Mouse (Mus musculus) MEL (cell line): ENCODE measurements around the gene Zfp821. TPM values are rescaled to one million over a fixed set of nuclear protein-coding genes. Genes with fewer than 3 reads are reported as not detected.

Experiments used
- DNase-seq: peaks from one replicate; pipeline ENCODE4 v3.0.0; 2011; ENCODE audit warnings: low read depth, low spot score
- H3K27ac ChIP-seq: 2 replicates; pipeline ENCODE4 v1.5.1; 2012; ENCODE audit warnings: low read depth, mild to moderate bottlenecking, control low read depth, low read length, moderate library complexity; ENCODE audit not compliant: control insufficient read depth
- H3K27me3 ChIP-seq, 2 experiments: fragments of 150-350 bp in 1 of 2; sonication (generic) in 1 of 2; 2 replicates each; pipeline ENCODE4 v1.6.1; 2012; ENCODE audit warnings: low read length in 2 of 2, mild to moderate bottlenecking in 2 of 2, improper control_type of control experiment in 1 of 2, moderate library complexity in 1 of 2; ENCODE audit not compliant: insufficient read depth in 2 of 2, control insufficient read depth in 1 of 2
- H3K36me3 ChIP-seq, 2 experiments: 2 replicates each; pipeline ENCODE4 v1.6.1; 2012 to 2014; ENCODE audit warnings: low read length in 2 of 2, improper control_type of control experiment in 1 of 2, inconsistent platforms in 1 of 2, mild to moderate bottlenecking in 1 of 2; ENCODE audit not compliant: insufficient read depth in 2 of 2, control insufficient read depth in 1 of 2
- H3K4me1 ChIP-seq, 2 experiments: fragments of 150-350 bp in 1 of 2; sonication (generic) in 1 of 2; 2 replicates each; pipeline ENCODE4 v1.6.1; 2012; ENCODE audit warnings: low read length in 2 of 2, improper control_type of control experiment in 1 of 2, mild to moderate bottlenecking in 1 of 2; ENCODE audit not compliant: insufficient read depth in 2 of 2, control insufficient read depth in 1 of 2
- H3K4me3 ChIP-seq, 2 experiments: fragments of 150-350 bp in 1 of 2; sonication (generic) in 1 of 2; 2 replicates each; pipeline ENCODE4 v1.5.1; 2012; ENCODE audit warnings: low read depth in 2 of 2, low read length in 2 of 2, mild to moderate bottlenecking in 2 of 2, moderate library complexity in 2 of 2, control low read depth in 1 of 2, improper control_type of control experiment in 1 of 2; ENCODE audit not compliant: control insufficient read depth in 1 of 2, insufficient read depth in 1 of 2
- H3K79me2 ChIP-seq: 2 replicates; pipeline ENCODE4 v1.6.1; 2012; ENCODE audit warnings: mild to moderate bottlenecking, low read length, moderate library complexity; ENCODE audit not compliant: control insufficient read depth, poor library complexity, insufficient read depth
- H3K9ac ChIP-seq: 2 replicates; pipeline ENCODE4 v1.6.1; 2012; ENCODE audit warnings: low read depth, mild to moderate bottlenecking, control low read depth, low read length, moderate library complexity; ENCODE audit not compliant: control insufficient read depth, poor library complexity, severe bottlenecking
- H3K9me3 ChIP-seq: fragments of 150-350 bp; sonication (generic); replicated peaks from 2 replicates; pipeline ENCODE4 v1.6.1; 2012; ENCODE audit warnings: mild to moderate bottlenecking, low read length, improper control_type of control experiment, moderate library complexity; ENCODE audit not compliant: insufficient read depth
- CHD1 ChIP-seq: IDR thresholded peaks from 2 replicates; pipeline ENCODE4 v1.6.1; 2012; ENCODE audit warnings: low read depth, mild to moderate bottlenecking, inconsistent platforms, low read length, improper control_type of control experiment
- CHD2 ChIP-seq: IDR thresholded peaks from 2 replicates; pipeline ENCODE4 v1.6.1; 2011; ENCODE audit warnings: low read length, improper control_type of control experiment
- CTCF ChIP-seq, 3 experiments: IDR thresholded peaks in 2 of 3; conservative IDR thresholded peaks in 1 of 3; 2 replicates each; pipeline ENCODE4 v1.5.1; 2011 to 2012; ENCODE audit warnings: low read length in 3 of 3, low read depth in 2 of 3, mild to moderate bottlenecking in 2 of 3, improper control_type of control experiment in 1 of 3, inconsistent platforms in 1 of 3, mixed read lengths in 1 of 3, moderate library complexity in 1 of 3; ENCODE audit not compliant: control insufficient read depth in 1 of 3, insufficient read depth in 1 of 3, poor library complexity in 1 of 3, severe bottlenecking in 1 of 3
- E2F4 ChIP-seq: IDR thresholded peaks from 2 replicates; pipeline ENCODE4 v1.6.1; 2011; ENCODE audit warnings: low read depth, low read length, improper control_type of control experiment, borderline replicate concordance
- ELF1 ChIP-seq: IDR thresholded peaks from 2 replicates; pipeline ENCODE4 v1.6.1; 2014; ENCODE audit warnings: low read depth, mild to moderate bottlenecking, inconsistent platforms, low read length, improper control_type of control experiment, moderate library complexity
- EP300 ChIP-seq, 2 experiments: IDR thresholded peaks; 2 replicates each; pipeline ENCODE4 v1.6.1; 2011; ENCODE audit warnings: improper control_type of control experiment in 2 of 2, low read length in 2 of 2, low read depth in 1 of 2, mild to moderate bottlenecking in 1 of 2
- GATA1 ChIP-seq: IDR thresholded peaks from 2 replicates; pipeline ENCODE4 v1.6.1; 2011; ENCODE audit warnings: low read depth, low read length, improper control_type of control experiment
- HCFC1 ChIP-seq: IDR thresholded peaks from 2 replicates; pipeline ENCODE4 v1.6.1; 2012; ENCODE audit warnings: low read depth, mild to moderate bottlenecking, inconsistent platforms, low read length, improper control_type of control experiment, moderate library complexity
- JUND ChIP-seq: IDR thresholded peaks from 2 replicates; pipeline ENCODE4 v1.6.1; 2011; ENCODE audit warnings: low read depth, mild to moderate bottlenecking, improper control_type of control experiment, low read length
- KAT2A ChIP-seq: conservative IDR thresholded peaks from 2 replicates; pipeline ENCODE4 v1.6.1; 2012; ENCODE audit warnings: low read depth, low read length, improper control_type of control experiment, inconsistent platforms
- MAZ ChIP-seq: IDR thresholded peaks from 2 replicates; pipeline ENCODE4 v1.6.1; 2012; ENCODE audit warnings: low read depth, mild to moderate bottlenecking, inconsistent platforms, low read length, improper control_type of control experiment
- MEF2A ChIP-seq: IDR thresholded peaks from 2 replicates; pipeline ENCODE4 v1.6.1; 2014; ENCODE audit warnings: low read depth, mild to moderate bottlenecking, inconsistent platforms, low read length, improper control_type of control experiment; ENCODE audit not compliant: poor library complexity, insufficient replicate concordance, severe bottlenecking; ENCODE audit errors: extremely low read depth
- MXI1 ChIP-seq: IDR thresholded peaks from 2 replicates; pipeline ENCODE4 v1.6.1; 2011; ENCODE audit warnings: mild to moderate bottlenecking, low read depth, low read length, improper control_type of control experiment
- MYB ChIP-seq: IDR thresholded peaks from 2 replicates; pipeline ENCODE4 v1.6.1; 2011; ENCODE audit warnings: mild to moderate bottlenecking, low read depth, low read length, improper control_type of control experiment
- MYC ChIP-seq: IDR thresholded peaks from 2 replicates; pipeline ENCODE4 v1.6.1; 2011; ENCODE audit warnings: low read depth, mild to moderate bottlenecking, low read length, improper control_type of control experiment, moderate library complexity
- NRF1 ChIP-seq: IDR thresholded peaks from 2 replicates; pipeline ENCODE4 v1.6.1; 2014; ENCODE audit warnings: low read depth, mild to moderate bottlenecking, inconsistent platforms, low read length, improper control_type of control experiment, moderate library complexity; ENCODE audit not compliant: poor library complexity, insufficient read depth, severe bottlenecking
- POLR2A ChIP-seq, 2 experiments: IDR thresholded peaks; 2 replicates each; pipeline ENCODE4 v1.6.1; 2011 to 2012; ENCODE audit warnings: low read length in 2 of 2, mild to moderate bottlenecking in 2 of 2, control low read depth in 1 of 2, improper control_type of control experiment in 1 of 2, low read depth in 1 of 2, moderate library complexity in 1 of 2; ENCODE audit not compliant: control insufficient read depth in 1 of 2, insufficient read depth in 1 of 2, poor library complexity in 1 of 2
- POLR2AphosphoS5 ChIP-seq: IDR thresholded peaks from 2 replicates; pipeline ENCODE4 v1.6.1; 2012; ENCODE audit warnings: low read depth, borderline replicate concordance, mild to moderate bottlenecking, inconsistent platforms, low read length, moderate library complexity, mixed read lengths
- RAD21 ChIP-seq: IDR thresholded peaks from 2 replicates; pipeline ENCODE4 v1.6.1; 2011; ENCODE audit warnings: mild to moderate bottlenecking, low read depth, low read length, improper control_type of control experiment
- SIN3A ChIP-seq: IDR thresholded peaks from 2 replicates; pipeline ENCODE4 v1.6.1; 2012; ENCODE audit warnings: low read length, improper control_type of control experiment, inconsistent platforms
- TBP ChIP-seq: IDR thresholded peaks from 2 replicates; pipeline ENCODE4 v1.8.0; 2011; ENCODE audit warnings: low read depth, low read length, improper control_type of control experiment
- UBTF ChIP-seq: IDR thresholded peaks from 2 replicates; pipeline ENCODE4 v1.6.1; 2012; ENCODE audit warnings: low read depth, mild to moderate bottlenecking, inconsistent platforms, low read length, improper control_type of control experiment, moderate library complexity, borderline replicate concordance; ENCODE audit not compliant: insufficient read depth
- USF1 ChIP-seq: IDR thresholded peaks from 2 replicates; pipeline ENCODE4 v1.6.1; 2014; ENCODE audit warnings: low read depth, mild to moderate bottlenecking, inconsistent platforms, low read length, improper control_type of control experiment, moderate library complexity
- USF2 ChIP-seq, 2 experiments: IDR thresholded peaks; 2 replicates each; pipeline ENCODE4 v1.6.1; 2011 to 2012; ENCODE audit warnings: improper control_type of control experiment in 2 of 2, low read length in 2 of 2, borderline replicate concordance in 1 of 2, inconsistent platforms in 1 of 2, low read depth in 1 of 2, mild to moderate bottlenecking in 1 of 2; ENCODE audit not compliant: insufficient read depth in 1 of 2
- ZC3H11A ChIP-seq: IDR thresholded peaks from 2 replicates; pipeline ENCODE4 v1.6.1; 2012; ENCODE audit warnings: low read depth, mild to moderate bottlenecking, inconsistent platforms, low read length, improper control_type of control experiment
- ZKSCAN1 ChIP-seq: IDR thresholded peaks from 2 replicates; pipeline ENCODE4 v1.6.1; 2012; ENCODE audit warnings: low read depth, mild to moderate bottlenecking, inconsistent platforms, low read length, improper control_type of control experiment, moderate library complexity
- ZMIZ1 ChIP-seq: IDR thresholded peaks from 2 replicates; pipeline ENCODE4 v1.6.1; 2012; ENCODE audit warnings: low read depth, mild to moderate bottlenecking, inconsistent platforms, low read length, improper control_type of control experiment, moderate library complexity
- polyA plus RNA-seq, 2 experiments: library from polyadenylated mRNA; stranded (reverse) in 1 of 2; unstranded in 1 of 2; fragments of >175 nt in 1 of 2; fragments of >200 nt in 1 of 2; gene quantifications; 2 replicates each; pipeline versions ENCODE4 v1.2.1 to v1.2.4; 2012; ENCODE audit warnings: low replicate concordance in 2 of 2, low read depth in 1 of 2; ENCODE audit not compliant: insufficient read length in 2 of 2, insufficient read depth in 1 of 2, missing spikeins in 1 of 2
- total RNA-seq: library from RNA; depleted of rRNA; stranded (reverse); fragments of 300-350 nt; gene quantifications from 2 replicates; pipeline ENCODE4 v1.2.3, GENCODE M21; 2012

The Zfp821 gene
- total and polyA plus RNA-seq, 3 experiments: 5.2 to 10.1 TPM; not detected in 1

DNA sequence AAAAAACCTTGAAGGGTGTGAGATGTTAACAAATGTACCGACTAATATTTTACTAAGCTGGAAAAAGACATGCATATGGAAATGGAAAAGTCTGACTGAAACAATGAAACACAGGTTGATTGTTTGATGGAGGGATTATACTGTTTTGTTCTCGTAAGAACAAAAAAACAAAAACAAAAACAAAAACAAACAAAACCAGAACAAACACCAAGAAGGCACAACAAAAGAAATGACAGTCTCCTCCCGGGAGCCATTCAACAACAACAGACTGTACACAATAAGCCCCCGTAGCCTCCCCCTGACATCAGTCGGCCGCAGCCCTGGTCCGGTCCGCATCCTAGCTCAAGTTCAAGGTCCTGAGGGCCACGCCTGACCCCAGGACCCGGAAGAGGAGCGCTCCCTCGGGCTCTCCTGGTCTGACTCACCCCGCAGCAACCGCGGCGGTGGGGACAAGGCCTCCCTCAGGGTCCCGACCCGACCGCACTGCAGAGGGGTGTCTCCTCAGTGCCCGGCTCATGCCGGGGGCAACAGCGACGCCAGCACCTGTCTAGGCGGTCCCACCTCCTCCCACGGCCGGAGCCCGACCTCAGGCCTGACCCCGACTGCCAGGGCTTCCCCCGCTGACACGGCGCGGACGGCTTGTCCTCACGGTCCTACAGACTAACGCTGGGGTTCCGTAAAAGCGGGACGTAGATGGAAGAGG lies 12.8 kb upstream of the Zfp821 start:
- Histone ChIP-seq H3K4me3 (peak overlapping the region; percentile 81 to 83), H3K9me3 (no peaks in the 10 kb centered on the region), H3K27me3 (no peaks in the 10 kb centered on the region), H3K79me2 (peaks cover 44% of the 10 kb centered on the region), H3K4me1 (peaks cover 5 to 14% of the 10 kb centered on the region in 2 experiments), H3K36me3 (peaks cover 0 to 15% of the 10 kb centered on the region in 2 experiments; a peak in 2 of 4 replicates), H3K9ac (peak overlapping the region; percentile 73), H3K27ac (peak overlapping the region; percentile 35)
- DNase-seq: no peak
- TF ChIP-seq ELF1 (peak; percentile 51; the same call in 1 of the 2 replicates), UBTF (no peak)

DNA sequence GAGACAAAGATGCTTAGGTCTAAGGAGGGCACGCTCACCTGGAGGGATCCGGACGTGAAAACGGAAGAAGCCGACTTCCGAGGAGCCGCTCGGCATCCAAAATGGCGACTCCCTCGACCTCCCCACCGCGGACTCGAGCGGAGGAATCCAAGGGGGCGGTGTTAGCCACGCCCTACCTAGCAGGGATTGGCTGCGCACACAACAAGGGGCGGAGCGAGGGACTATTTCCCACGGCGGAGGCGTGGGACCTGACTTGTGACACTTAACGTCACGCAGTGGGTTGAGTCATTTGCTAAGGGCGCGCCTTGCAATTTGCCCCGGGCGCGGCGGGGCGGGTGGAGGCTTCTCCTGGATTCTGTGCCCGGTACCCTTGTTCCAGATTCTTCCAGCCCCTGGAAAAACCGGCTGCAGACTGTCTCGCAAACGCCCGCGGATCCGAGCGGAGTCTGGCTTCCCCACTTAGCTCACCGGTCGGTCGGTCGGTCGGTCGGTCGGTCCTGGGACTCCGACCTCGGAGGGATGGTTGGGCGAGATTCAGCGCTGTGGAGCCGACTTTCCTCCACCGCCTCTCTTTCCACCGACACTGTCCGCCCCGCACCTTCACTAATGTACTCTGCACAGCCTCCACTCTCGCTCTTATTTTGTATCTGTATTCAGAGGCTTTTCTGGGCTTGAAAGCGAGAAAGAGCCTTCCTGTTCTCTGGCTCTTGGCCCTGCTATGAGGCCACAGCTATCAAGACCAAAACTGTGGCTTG lies 12.0 kb upstream of the Zfp821 start, which contains the start of gene Ist1:
TSS of gene Ist1 (minus strand) at position 115 of the 755 bp plus-strand sequence.
- peaks cover 5 to 14% of the 10 kb centered on the region in 2 experiments for H3K4me1 ChIP-seq
- H3K4me3 ChIP-seq: peak within 1 kb of the TSS; percentile 81 to 83
- H3K79me2 ChIP-seq: peaks cover 38% of the 10 kb centered on the region
- peak within 1 kb of the TSS; percentile 78 for H3K9ac ChIP-seq
- H3K9me3 ChIP-seq: no peaks in the 10 kb centered on the region
- H3K27ac ChIP-seq: peak within 1 kb of the TSS; percentile 35
- peaks cover 0 to 15% of the 10 kb centered on the region in 2 experiments; a peak in 2 of 4 replicates for H3K36me3 ChIP-seq
- H3K27me3 ChIP-seq: no peaks in the 10 kb centered on the region
- peak; percentile 99 for DNase-seq
- TF ChIP-seq EP300 (IDR thresholded peaks at IDR 0.05; ENCODE audit: low read depth in 1 of 2, low read length in 2 of 2) (peak in 1 of 2 experiments; percentile 45; a peak in 1 of 4 replicates), SIN3A (peak; percentile 95), ZKSCAN1 (peak; percentile 66; the same call in 1 of the 2 replicates), CTCF (IDR thresholded peaks at IDR 0.05 in 2 of 3, conservative IDR thresholded peaks at IDR 0.05 in 1 of 3; ENCODE audit: control insufficient read depth in 1 of 3, insufficient read depth in 1 of 3, low read depth in 2 of 3, low read length in 3 of 3, poor library complexity in 1 of 3, severe bottlenecking in 1 of 3) (no peak), USF1 (peak; percentile 69), USF2 (IDR thresholded peaks at IDR 0.05; ENCODE audit: borderline replicate concordance in 1 of 2, insufficient read depth in 1 of 2, low read depth in 1 of 2, low read length in 2 of 2) (no peak), GATA1 (no peak), MXI1 (peak; percentile 95), KAT2A (peak; percentile 97), TBP (peak; percentile 91), MYC (peak; percentile 87), MYB (no peak), NRF1 (peak; percentile 48; the same call in 1 of the 2 replicates), CHD1 (no peak), E2F4 (peak; percentile 59; the same call in 1 of the 2 replicates), MEF2A (peak; percentile 26; the same call in 1 of the 2 replicates), POLR2AphosphoS5 (no peak), RAD21 (no peak), HCFC1 (peak; percentile 84), ZMIZ1 (peak; percentile 89; the same call in 1 of the 2 replicates), POLR2A (IDR thresholded peaks at IDR 0.05; ENCODE audit: control insufficient read depth in 1 of 2, insufficient read depth in 1 of 2, low read depth in 1 of 2, low read length in 2 of 2, poor library complexity in 1 of 2) (peak; percentile 88 to 95), CHD2 (peak; percentile 74), JUND (peak; percentile 80), ZC3H11A (no peak), UBTF (no peak; the same call in 1 of the 2 replicates), MAZ (peak; percentile 94)
